ENCODE assay signal across 8 mouse cellular contexts in genomic region chr11:62746001-62746533, GRCm38 (mm10). TPM values are rescaled to one million over a fixed set of nuclear protein-coding genes. Genes with fewer than 3 reads are reported as not detected.
DNase-seq lines count a peak whose midpoint lies in the region; ATAC-seq lines count a peak whose summit lies in the region.

No protein-coding gene starts in this region.

- H3K4me2 ChIP-seq in hindbrain, embryonic 15.5 days, result peak overlapping the region; percentile 67

- peak overlapping the region; percentile 38 for H3K9ac ChIP-seq in hindbrain, embryonic 15.5 days

- no peaks in the 10 kb centered on the region for H3K36me3 ChIP-seq in hindbrain, embryonic 15.5 days

- peak overlapping the region; percentile 46 for H3K4me3 ChIP-seq in hindbrain, embryonic 15.5 days

- 0 out of 2 replicates have a peak, but pooled peaks cover 4% of the 10 kb centered on the region for H3K27me3 ChIP-seq in hindbrain, embryonic 15.5 days

- peak; percentile 88 for ATAC-seq in hindbrain, embryonic 15.5 days (ENCODE audit: low FRiP score, low read depth)

- H3K4me1 ChIP-seq in hindbrain, embryonic 15.5 days (replicated peaks), result peaks cover 11% of the 10 kb centered on the region; the same call in 1 of the 2 replicates

- no peaks in the 10 kb centered on the region for H3K9me3 ChIP-seq in hindbrain, embryonic 15.5 days

- H3K27ac ChIP-seq in hindbrain, embryonic 15.5 days (replicated peaks), result peak overlapping the region; percentile 56

- DNase-seq in R1 (ENCODE audit: low read depth, low spot score), result peak; percentile 78
- DNase-seq in cerebellum, postnatal 25 days, result peak; percentile 87 to 88
- DNase-seq in gastrocnemius, adult 18-20 months (ENCODE audit: low spot score), result peak; percentile 59
- peak; percentile 60 to 63 for DNase-seq in layer of hippocampus, postnatal 36 days
- DNase-seq in lung, postnatal 10 days, result peak; percentile 80
- peak; percentile 77 for DNase-seq in retina, postnatal 1 day
- peak; percentile 29 to 66 for DNase-seq in urinary bladder, postnatal 36 days (ENCODE audit: low spot score in 2 of 2)

- 2% methylated on average over 27 of the region's 27 CpGs for WGBS in hindbrain, embryonic 15.5 days

RNA-seq across cellular contexts. Expression of gene Gm10428, which starts 6.8 kb away (rescaled TPM):
- not detected for total RNA-seq in gastrocnemius, adult 18-20 months (2021)
- not detected in 2 replicates for polyA plus RNA-seq in hindbrain, embryonic 15.5 days (2015; fragmentation: Nextera tagmentation; extraction: Ambion mirVana)
- total RNA-seq in layer of hippocampus, postnatal 36 days (2021), result not detected

RNA-seq across cellular contexts. Expression of gene Zfp287, which starts 14.4 kb away (rescaled TPM):
- 1 to 10 TPM in 1 of 2 experiments, under 1 TPM in 1; 0.96 to 1.3 TPM for total RNA-seq in gastrocnemius, adult 18-20 months (2021)
- polyA plus RNA-seq in hindbrain, embryonic 15.5 days (2015; fragmentation: Nextera tagmentation; extraction: Ambion mirVana), result 17.6 and 20.2 TPM in 2 replicates
- 10 to 100 TPM; 14.6 to 18.6 TPM for total RNA-seq in layer of hippocampus, postnatal 36 days (2021)

RNA-seq across cellular contexts. Expression of gene Zfp286, which starts 43.2 kb away (rescaled TPM):
- 1 to 10 TPM; 1.1 to 1.4 TPM for total RNA-seq in gastrocnemius, adult 18-20 months (2021)
- 27.0 and 31.0 TPM in 2 replicates for polyA plus RNA-seq in hindbrain, embryonic 15.5 days (2015; fragmentation: Nextera tagmentation; extraction: Ambion mirVana)
- total RNA-seq in layer of hippocampus, postnatal 36 days (2021), result 10 to 100 TPM; 22.0 to 24.2 TPM

Comparison
In these comparisons a context has a peak if more than half of its experiments do, and no peak if none do; other contexts are left out.
1. Peak in every context shown above with its lines: DNase-seq, ATAC-seq, H3K4me3 ChIP-seq and H3K27ac ChIP-seq.
2. RNA of gene Zfp287, which starts 14.4 kb away (total RNA-seq): 14.6 to 18.6 TPM in layer of hippocampus, postnatal 36 days; 0.96 to 1.3 TPM in gastrocnemius, adult 18-20 months; every median in the first group is over 4 times any median in the second.
3. RNA of gene Zfp286, which starts 43.2 kb away (total RNA-seq): 22.0 to 24.2 TPM in layer of hippocampus, postnatal 36 days; 1.1 to 1.4 TPM in gastrocnemius, adult 18-20 months; every median in the first group is over 4 times any median in the second.